Mouse (Mus musculus): ENCODE measurements around the gene 4931406P16Rik. TPM values are rescaled to one million over a fixed set of nuclear protein-coding genes. Genes with fewer than 3 reads are reported as not detected.

Gene 4931406P16Rik
- total RNA-seq, 2 experiments from 2014 or later = 57.4 to 79.6 TPM

DNA sequence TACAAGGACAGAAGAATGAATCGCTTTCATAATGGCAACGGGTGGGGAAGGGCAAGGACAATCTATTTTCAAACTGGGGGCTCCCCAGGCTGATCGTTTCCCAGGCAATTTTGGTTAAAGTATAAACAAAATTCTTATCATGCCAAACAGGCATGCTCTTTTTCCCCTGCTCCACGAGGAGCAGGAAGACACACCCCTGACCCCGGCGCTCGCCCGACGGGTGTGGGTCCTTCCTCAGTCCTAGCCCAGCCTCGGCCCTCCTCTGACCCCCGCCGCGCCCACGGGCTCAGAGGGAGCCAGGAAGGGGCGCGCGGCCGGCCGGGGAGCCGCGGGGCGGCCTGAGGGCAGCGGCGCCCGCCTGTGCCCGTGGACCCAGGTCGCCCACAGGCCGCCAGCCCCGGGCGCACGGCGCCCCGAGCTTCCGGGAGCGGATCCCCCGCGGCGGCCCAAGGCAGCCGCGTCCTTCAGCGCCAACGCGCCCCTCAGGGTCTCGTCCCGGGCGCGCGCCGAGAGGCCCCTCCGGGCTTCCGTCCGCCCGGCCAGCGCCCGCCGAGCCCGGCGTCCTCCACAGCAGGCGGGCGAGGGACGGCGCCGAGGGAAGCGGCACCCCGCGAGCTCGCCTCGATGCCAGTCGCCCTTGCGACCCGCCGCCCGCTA lies 437 bp downstream of the 4931406P16Rik start:
- DNase-seq = peak; percentile 70 to 86

DNA sequence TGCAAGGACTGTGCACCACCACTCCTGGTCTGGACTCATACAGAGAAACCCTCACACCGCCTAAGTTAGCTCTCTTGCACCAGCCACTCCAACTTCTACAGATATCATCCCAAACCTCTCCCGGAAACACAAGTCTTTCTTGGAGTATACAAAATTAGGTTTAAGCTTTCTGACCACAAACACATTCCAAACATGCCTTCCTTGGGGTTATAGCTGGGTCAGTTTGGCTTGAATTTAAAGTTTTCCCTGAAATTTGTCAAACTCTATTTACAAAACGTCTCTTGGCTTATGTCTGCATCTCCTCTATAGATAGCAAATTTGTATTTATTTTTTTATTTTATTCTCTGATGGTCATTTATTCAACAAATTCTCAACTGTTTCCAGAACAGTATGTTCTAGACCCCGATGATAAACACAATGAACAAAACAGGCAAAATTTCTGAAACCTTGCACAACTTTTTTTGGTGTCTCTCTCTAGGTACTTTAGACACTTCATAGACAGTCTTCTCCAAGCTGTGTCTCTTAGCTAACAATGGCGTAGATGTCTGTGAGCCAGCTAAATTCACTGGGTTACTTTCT lies 4.1 kb downstream of the 4931406P16Rik start:
- no peak for DNase-seq

DNA sequence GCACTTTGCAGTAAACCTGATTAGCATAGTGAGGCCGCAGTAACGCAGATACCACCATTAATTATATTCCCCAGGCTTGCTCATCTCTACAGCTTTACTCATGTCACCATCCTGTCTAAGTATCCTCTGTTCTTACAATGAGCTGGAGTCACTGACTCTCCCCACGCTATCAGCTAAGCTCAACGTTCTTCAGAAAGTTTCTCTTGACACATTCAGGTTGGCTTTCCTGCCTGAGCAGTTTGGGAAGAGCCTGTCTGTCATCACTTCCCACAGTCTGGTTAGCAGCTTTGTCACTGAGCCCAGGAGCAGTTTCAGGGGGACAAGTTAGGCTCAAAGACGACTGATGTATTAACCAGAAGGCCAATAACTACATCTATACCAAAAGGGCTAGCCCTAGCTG lies 4.8 kb downstream of the 4931406P16Rik start:
- DNase-seq = no peak

DNA sequence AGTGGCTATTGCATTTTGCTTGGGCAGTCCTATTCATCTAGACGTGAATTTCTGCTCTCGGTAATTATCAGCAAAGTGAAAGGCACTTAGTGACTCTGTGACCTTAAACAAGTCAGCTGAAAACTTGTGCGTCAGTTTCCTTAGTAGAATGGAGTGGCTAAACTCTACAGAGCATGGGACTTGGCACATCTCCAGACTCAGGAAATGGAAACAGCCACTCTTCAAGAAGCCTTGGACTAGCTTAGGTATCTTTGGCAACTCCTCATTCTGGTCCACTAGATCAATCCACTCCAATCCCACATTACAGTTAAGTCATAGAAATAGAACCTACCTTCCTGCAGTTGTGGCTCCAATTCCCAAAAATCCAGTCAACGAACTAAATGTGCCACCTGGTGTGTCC lies 7.9 kb downstream of the 4931406P16Rik start:
- peak; percentile 52 to 58 for DNase-seq

DNA sequence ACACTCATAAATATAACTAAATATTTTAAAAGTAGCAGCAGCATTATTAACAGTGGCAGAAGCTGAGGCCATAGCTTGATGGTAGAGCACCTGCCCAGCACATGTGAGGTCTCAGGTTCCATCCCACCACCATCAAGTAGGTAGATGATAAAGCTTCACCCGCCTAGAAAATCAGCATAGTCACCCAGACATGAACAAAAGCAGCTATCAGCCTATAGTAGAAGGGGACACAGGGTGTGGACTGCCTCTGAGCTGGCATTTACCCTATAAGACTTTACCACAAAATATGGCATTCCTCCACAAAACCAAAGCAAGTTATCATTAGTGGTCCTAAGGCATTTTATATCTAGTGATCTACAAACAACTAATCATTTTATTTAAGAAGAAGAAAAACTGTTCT lies 10.7 kb downstream of the 4931406P16Rik start:
- no peak for DNase-seq

DNA sequence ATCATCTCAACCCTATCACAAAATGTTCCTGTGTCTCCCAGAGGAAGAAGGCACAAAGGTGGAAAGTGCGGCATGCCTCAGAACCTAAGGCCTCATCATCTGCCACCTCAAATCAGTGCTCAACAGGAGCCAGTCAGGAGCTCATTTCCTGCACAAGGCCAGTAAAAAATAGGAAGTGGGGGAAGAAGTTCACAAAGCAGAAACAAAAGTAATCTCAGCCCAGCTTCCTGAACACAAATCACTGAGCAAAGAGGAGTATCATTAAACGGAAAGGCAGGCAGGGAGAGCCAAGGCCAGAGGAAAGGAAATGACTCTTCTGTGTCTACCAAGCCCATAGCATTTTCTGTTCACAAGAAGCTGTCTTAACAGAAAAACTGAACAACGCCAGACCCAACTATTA lies 11.4 kb downstream of the 4931406P16Rik start:
- DNase-seq = peak; percentile 7 to 13

DNA sequence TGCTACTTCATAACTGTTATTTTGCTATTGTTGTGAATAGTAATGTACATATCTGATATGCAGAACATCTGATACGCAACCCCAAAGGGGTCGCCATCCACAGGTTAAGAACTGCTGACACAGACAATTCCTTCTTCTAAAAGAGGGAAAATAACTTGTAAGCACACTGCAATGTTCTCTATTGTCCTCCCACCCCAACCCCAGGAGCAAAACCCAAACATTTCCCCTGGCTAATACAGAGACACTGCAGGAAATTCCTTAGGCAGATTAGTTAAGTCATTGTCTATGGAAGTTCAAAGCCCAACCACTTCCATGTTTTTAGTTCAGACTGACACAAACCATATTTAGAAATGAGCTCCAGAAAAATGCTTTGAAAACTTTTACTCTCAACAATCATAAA lies 14.5 kb downstream of the 4931406P16Rik start:
- DNase-seq = no peak

DNA sequence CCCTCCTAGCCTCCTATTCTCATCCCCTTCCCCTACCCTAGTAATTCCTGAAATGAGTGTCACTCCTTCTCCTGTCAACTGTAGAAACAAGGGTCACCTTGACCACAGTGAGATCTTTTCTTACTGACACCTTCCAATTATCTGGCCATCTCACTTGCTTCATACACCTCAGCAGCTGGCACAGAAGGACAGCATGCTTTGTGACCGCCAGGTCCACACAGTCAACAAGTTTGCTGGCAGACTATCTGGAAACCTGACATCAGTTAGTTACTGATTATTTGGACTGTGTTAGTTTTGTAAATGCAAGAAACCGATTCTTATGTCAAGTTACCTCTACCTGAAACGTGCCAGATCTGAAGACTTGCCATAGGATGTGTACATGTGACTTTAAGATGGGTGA lies 17.2 kb downstream of the 4931406P16Rik start:
- no peak for DNase-seq

DNA sequence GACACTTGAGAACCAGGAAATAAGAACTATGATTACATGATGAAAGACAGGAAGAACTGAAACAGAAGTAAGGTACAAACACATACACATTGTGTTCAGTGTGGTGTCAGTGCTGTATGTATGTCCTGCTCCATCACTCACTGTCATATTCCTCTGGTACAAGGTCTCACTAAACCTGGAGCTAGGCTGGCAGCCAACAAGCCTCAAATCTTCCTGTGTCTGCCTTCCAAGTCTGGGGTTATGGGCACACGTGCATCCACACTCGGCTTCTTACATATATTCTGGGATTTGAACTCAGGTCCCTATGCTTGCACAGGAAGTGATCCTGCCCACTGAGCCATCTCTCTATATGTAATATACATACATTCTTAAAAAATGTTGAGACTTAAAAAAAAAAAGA lies 20.7 kb downstream of the 4931406P16Rik start:
- peak in 1 of 2 experiments; percentile 33 for DNase-seq

DNA sequence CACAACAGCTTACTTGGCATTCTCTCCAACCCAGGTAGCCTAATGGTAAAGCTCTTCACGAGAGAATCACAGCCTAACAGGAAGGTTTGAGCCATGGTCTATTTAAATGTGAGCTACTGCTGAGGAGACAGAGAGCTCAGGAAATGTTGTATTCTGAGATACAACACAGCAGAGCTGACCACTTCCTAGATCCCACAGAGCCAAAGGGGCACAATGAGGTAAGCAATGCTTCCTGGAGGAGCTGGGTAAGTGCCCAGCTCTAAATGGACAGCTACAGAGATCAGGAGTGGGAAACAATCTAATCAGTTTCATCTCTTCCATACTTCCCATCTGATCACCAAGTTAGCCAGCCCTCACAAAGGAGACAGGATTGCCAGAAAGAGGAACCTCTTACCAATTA lies 22.1 kb downstream of the 4931406P16Rik start:
- DNase-seq = no peak

DNA sequence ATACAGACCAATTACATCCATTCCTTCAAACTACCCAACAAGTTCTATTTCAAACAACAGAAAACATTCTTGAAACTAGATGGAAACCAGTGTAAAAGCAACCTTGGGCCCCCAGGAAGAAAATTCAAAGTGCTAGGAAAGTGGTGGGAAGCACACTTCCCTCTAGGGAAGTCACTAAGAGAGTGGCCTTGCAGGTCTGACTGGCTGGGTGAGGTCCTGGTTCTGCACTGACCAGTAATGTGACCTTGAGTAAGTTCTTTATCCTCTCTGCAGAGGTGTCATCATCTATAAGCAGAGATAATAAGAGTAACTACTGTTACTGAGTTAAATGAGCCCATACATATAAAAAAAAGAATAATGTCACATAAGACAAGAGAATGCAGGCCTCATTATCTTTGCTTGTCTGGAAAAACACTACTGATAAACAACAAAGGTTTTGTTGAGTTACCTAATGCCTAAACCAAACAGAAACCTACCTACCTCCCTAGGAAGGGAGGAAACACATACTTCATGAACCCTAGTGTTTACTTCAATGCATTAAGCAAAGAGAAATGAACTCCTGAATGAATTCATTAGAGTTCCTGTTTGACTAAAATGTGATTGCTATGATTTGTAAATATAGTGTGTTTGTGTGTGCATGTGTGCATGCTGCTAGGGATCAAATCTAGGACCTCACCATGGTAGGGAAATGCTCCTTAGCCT lies 22.8 kb downstream of the 4931406P16Rik start:
- no peak for DNase-seq

DNA sequence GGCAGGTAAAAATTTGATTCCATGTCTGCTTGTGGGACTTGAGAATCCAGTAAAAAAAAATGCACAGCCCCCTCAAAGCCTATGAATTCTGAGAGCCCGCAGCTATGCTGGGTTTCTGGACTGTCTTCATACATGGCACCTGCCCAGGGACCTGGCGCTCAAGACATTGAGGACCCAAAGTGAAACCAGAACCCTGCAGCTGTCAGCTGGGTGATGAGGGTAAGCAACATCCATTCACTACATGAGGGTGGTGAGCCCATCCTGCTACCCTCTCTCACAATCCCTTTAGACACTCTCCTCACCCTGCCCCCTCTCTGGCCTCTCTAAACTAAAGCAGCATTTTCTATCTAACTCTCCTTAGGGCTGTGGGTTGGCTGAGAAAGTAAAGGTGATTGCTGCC lies 35.7 kb downstream of the 4931406P16Rik start:
- DNase-seq = no peak

DNA sequence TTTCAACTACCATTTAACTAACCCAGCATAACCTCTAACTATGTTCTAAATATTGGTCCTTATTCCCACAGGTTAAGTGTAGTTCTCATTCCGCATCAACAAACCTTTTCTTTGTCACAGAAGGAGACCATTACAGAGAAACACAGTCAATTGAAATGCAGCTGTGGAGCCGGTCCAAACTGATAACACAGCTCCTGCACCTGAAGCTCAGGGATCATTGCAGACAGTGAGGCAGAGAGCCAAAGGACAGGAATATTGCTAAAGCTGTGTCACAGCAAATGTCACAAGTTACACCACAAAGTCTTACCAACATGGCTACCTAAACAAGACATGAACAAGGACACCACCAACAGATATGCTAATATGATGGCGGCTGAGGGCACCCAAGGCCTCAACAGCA lies 37.3 kb downstream of the 4931406P16Rik start:
- DNase-seq = no peak

DNA sequence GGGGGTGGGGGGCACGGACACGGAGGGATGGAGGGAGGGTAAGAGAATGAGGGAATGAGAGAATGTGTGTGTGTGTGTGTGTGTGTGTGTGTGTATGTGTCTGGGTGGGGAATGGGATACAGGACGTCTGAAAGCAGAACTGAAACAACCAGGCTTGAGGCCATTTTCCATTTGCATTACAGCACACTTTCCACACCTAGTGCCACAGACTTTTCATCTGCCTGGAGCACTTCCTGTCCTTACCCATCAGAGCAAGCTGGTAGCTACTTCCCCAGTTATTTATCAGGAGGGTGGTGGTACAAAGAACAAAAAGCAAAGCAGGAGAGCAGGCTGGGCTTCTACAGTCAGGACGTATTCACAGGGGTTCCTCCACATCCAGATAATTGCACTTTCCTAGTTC lies 40.9 kb downstream of the 4931406P16Rik start:
- DNase-seq = no peak

DNA sequence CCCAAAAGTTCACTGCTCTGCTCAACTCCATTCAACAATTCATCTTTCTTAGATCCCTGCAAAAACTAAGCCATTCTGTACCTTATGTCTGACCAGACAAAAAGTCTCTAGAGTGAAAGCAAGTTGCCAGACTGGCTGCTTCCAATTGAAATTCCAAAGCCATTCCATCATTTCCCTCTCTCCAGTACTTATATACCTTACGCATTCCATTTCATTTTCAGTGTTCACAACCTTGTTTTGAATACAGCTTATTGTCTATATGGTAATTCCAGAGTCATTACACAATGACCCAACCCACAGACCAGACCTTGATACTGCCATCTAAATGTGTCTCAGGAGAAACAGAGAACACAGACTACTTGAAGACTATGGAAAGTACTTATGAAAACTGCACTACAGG lies 44.9 kb downstream of the 4931406P16Rik start:
- no peak for DNase-seq

DNA sequence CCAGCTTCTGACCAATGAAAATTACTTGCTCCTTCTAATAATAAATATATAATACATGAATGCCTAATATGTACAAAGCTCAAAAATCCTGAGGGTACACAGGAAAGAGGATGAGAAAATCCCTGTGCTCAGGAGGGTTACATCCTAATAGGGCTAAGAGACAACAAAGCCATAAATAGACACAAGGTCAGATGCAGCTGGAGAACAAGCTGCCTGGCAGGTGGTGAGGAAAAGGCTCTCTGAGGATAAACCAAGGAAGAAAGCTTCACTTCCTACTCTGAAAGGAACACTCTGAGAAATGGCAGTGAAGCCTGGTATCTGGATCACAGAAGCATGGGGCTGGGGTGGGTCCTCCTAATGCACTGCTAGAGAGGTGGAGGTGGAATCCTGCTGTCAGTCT lies 46.9 kb downstream of the 4931406P16Rik start:
- DNase-seq = no peak

DNA sequence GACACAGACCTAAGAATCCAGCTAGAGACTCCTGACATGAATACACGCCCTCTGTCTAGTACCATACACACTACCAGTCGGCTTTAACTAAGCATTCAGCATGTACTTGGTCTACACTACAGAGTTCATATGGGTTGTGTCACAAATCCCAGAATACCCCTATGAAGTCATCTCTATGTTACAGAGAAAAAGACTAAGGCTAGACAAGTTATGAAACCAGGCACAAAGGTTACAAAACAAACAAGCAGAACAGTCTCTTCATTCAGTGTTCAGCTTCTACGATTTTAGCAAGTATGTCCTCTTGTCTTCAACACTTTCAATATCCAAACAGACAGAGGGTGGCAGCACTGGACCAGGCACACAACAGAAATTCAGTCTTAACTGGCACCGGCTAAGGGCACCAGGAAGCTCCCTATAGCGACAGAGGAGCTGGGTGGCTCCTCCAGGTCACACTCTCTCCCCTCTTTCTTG lies 47.4 kb downstream of the 4931406P16Rik start:
- peak; percentile 66 to 85 for DNase-seq

DNA sequence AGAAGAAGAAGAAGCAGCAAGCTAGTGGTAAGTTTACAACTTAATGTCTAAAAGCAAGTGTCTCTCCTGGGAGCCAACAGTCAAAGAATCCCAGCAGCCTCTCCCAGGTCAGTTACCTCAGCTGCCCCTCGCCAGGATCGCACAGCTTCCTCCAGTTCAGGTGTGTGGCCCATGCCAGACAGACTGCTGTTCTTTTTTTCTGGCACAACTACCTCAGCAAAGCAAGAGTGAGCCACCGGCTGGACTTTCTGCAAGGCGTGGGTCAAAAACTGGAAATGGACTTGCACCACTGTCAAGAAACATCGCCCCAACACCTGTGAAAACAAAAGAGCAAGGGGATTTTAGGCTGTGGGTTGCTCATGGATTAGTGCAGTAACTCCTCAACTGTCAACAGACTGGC lies 49.9 kb downstream of the 4931406P16Rik start:
- DNase-seq = no peak

DNA sequence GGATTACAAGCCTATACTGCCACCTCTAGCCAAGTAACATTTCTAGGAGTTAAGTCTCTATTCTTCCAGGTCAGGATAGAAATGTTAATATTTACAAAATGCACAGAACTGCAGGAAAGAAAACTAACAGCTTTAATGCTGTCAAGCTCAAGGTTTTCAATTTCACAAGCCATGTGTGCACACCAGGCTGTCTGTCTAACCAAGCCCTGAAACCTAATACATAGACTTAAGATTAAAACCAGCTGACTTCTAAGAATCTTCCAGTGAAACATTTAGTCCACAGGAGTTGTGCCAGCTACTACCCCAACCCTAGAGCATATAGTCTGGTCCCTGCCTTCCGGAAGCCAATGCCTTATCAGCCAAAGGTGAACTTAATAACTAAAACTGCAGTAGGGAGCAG lies 54.9 kb downstream of the 4931406P16Rik start:
- no peak for DNase-seq

DNA sequence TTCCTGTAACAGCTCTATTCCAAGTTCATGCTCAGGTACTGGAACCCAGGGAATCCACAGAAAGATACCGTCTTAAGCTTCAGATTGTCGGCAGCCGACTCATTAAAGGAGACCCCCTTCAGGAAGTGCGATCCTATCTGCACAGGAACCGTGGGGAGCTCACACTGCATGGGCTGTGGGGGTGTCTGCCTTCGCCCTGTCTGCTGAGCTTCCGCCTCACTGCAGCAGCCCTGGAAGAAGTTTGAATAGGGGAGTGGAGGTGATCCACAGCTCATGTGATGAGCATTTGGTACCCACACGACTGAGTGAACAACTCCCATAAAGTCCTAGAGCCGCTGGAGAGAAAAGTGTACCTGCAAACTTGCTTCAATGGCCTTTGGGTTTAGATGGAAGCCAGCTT lies 56.1 kb downstream of the 4931406P16Rik start:
- DNase-seq = no peak

DNA sequence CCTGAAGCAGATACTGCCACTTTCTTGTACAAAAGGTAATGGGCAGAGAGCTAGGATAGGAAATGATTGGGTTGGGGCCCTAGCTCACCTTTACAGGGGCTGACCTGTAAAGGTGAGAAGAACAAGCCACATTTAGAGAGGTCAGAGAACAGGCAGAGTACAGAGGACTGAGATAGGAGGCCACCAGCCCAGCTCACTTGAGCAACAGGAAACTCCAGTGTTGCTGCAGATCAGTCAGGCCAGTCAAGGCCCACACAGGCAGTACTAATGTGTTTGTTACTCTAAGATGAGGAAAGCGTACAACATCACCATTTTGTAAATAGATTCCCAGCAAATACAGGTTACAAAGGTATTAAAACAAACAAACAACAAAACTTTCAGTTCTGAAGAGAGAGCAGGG lies 57.4 kb downstream of the 4931406P16Rik start:
- no peak for DNase-seq

DNA sequence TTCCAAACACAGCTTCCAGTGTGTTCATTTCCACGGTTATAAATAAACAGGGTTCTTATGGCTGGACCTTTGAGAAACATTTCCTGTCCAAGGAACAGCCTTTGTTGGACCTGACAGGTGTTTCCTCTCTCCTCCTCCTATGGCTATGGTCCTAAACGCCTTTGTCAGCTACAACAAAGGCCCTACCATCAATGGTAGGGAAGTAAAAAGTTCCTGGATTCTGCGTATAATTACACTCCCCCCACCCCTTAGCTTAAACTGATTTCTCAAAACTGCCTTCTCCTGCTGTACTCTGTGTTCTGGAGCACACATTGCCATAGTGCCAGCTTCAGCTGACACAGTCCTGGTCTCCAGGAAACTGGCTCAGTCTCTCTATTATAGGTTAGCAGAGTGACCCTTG lies 58.2 kb downstream of the 4931406P16Rik start:
- DNase-seq = no peak

DNA sequence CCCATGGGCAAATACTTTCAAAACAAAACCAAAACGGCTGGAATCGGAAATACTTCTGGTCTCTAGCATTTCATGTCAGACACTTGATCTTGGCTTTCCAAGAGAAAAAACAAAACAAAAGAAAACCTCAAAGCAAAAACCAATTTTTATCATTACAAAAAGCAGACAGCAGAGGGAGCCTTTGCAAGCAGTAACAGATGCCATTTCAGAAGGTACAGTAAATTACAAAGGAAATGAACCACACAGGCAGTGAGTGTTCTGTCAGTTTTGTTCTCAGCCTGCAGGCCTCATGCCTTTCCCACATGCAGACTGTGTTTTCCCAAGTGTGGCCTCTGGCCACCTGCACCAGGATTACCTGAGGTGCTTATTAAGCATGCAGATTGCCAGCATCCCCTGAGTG lies 61.3 kb downstream of the 4931406P16Rik start:
- DNase-seq = no peak

DNA sequence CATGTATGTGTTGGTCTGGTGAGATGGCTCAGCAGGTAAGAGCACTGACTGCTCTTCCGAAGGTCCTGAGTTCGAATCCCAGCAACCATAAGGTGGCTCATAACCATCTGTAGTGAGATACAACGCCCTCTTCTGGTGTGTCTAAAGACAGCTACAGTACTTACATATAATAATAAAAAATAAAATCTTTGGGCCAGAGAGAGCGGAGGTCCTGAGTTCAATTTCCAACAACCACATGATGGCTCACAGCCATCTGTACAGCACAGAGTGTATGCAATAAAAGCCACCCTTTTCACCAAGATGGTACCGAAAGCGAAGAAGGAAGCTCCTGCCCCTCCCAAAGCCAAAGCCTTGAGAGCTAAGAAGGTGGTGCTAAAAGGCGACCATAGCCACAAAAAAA lies 62.6 kb downstream of the 4931406P16Rik start, which contains the start of gene Gm6096:
TSS of gene Gm6096 (plus strand) at position 301 of the 400 bp plus-strand sequence.
- no peak for DNase-seq
